Mouse (Mus musculus) gastrocnemius, postnatal 36 days (tissue): ENCODE results near the gene Shank1. TPM values are rescaled to one million over a fixed set of nuclear protein-coding genes. Genes with fewer than 3 reads are reported as not detected.

Experiments used
- DNase-seq, 2 experiments: peaks; one replicate each; pipeline ENCODE4 v3.0.0; 2022
- intact Hi-C: fragments of 180-260 bp; cut with DNase I; formaldehyde crosslinking; loops from one replicate; pipeline ENCODE4 v1.15.1; 2025
- total RNA-seq, 2 experiments: library from RNA; stranded (reverse); gene quantifications; 2 replicates each; pipeline ENCODE4 v1.2.3; 2021

Gene Shank1
- total RNA-seq, 2 experiments from 2014 or later: 0.27 to 0.28 TPM

DNA sequence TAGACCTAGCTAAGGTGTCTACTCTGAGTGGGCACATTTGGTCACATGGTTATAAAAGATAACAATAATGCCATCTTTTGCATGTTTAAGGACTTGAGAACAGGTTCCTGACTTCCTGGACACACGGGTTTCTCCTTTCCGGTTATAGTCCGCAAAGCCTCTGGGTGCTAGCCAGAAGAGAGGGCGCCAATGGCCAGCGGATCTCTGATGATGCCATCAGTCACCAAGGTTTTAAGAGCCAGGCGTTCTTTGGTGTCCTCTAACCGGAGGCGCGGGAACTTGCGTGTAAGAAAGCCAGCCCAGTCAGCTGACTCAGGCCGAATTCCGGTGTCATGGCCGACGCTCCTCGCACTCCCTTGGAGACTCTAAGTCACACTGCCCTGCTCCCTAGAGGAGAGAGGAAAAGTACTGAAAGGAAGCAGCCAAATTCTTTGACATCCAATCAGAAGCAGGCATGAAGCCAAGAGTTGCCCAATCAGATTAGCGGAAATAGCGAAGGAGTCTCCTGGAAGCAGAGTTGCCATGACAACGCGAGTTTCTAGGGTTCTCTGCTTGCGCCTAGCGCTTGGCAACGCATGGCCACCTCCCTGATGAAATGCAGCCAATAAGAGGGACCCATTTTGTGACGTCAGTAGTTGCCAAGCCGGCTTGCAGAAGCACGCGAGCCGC lies 95.4 kb downstream of the Shank1 start:
- intact Hi-C loops: no loop called here
- peak; percentile 49 to 70 for DNase-seq

DNA sequence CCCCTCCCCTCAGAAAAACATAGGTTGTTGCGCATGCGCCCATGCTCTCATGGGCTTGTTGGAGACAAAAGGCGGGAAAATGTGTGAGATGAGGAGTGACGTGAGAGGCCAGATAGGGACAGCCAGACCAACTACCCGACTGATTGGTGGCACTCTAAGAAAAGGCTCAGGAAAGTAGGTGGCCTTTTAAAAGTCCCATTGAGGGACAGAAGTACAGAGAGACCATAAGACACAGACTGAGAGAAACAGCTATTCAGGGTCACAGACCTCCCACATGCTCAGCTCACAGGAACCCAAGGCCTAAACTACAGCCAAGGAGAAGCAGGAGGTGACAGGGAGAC lies 95.9 kb downstream of the Shank1 start:
- intact Hi-C loops: no loop called here
- no peak for DNase-seq

Other genes starting within 250 kb of the Shank1 start
- not detected for gene Klk1b21, start 207.9 kb upstream of the Shank1 start, total RNA-seq
- gene Klk1b22, start 197.6 kb upstream of the Shank1 start, total RNA-seq: not detected
- not detected for gene Klk1b16, start 173.5 kb upstream of the Shank1 start, total RNA-seq
- gene Klk1b24, start 122.0 kb upstream of the Shank1 start, total RNA-seq: not detected
- gene Klk1b3, start 112.1 kb upstream of the Shank1 start, total RNA-seq: not detected
- gene Klk1b4, start 102.8 kb upstream of the Shank1 start, total RNA-seq: not detected
- not detected for gene Klk1b5, start 94.3 kb upstream of the Shank1 start, total RNA-seq
- under 1 TPM in 1 of 2 experiments, not detected in 1; 0.42 TPM for gene Klk1, start 84.9 kb upstream of the Shank1 start, total RNA-seq
- not detected for gene Gm36864, start 74.1 kb upstream of the Shank1 start, total RNA-seq
- under 1 TPM; 0.23 to 0.30 TPM for gene 1700028J19Rik, start 63.6 kb upstream of the Shank1 start, total RNA-seq
- gene 2410002F23Rik, start 63.5 kb upstream of the Shank1 start, total RNA-seq: 1 to 10 TPM; 6.3 to 8.2 TPM
- not detected for gene Acp4, start 52.9 kb upstream of the Shank1 start, total RNA-seq
- gene Gm15517, start 48.8 kb upstream of the Shank1 start, total RNA-seq: not detected
- 1 to 10 TPM; 1.6 to 2.2 TPM for gene Clec11a, start 3.4 kb upstream of the Shank1 start, total RNA-seq
- gene Syt3, start 73.8 kb downstream of the Shank1 start, total RNA-seq: 1 to 10 TPM; 1.6 to 2.1 TPM
- not detected for gene 1700008O03Rik, start 75.6 kb downstream of the Shank1 start, total RNA-seq
- under 1 TPM in 1 of 2 experiments, not detected in 1; 0.20 TPM for gene Lrrc4b, start 118.8 kb downstream of the Shank1 start, total RNA-seq
- gene Aspdh, start 155.1 kb downstream of the Shank1 start, total RNA-seq: not detected
- gene Josd2, start 157.7 kb downstream of the Shank1 start, total RNA-seq: 10 to 100 TPM; 48.7 to 49.2 TPM
- gene Emc10, start 186.3 kb downstream of the Shank1 start, total RNA-seq: 10 to 100 TPM; 42.4 to 43.5 TPM
- 1 to 10 TPM; 3.9 to 4.4 TPM for gene Fam71e1, start 186.3 kb downstream of the Shank1 start, total RNA-seq
- 1,000 to 10,000 TPM; 4,354 to 5,208 TPM for gene Mybpc2, start 214.4 kb downstream of the Shank1 start, total RNA-seq
- not detected for gene Spib, start 221.8 kb downstream of the Shank1 start, total RNA-seq
- gene Pold1, start 238.6 kb downstream of the Shank1 start, total RNA-seq: 1 to 10 TPM; 5.6 to 6.7 TPM
- gene Nr1h2, start 243.7 kb downstream of the Shank1 start, total RNA-seq: 10 to 100 TPM; 28.9 to 31.1 TPM